Mouse (Mus musculus): ENCODE measurements around the gene Rnf135.
"Not testable (repeated sequence)": the region's sequence is repeated elsewhere in the genome, so short reads cannot be mapped to it uniquely, and the experiment has no call there.

Rnf135 gene

DNA sequence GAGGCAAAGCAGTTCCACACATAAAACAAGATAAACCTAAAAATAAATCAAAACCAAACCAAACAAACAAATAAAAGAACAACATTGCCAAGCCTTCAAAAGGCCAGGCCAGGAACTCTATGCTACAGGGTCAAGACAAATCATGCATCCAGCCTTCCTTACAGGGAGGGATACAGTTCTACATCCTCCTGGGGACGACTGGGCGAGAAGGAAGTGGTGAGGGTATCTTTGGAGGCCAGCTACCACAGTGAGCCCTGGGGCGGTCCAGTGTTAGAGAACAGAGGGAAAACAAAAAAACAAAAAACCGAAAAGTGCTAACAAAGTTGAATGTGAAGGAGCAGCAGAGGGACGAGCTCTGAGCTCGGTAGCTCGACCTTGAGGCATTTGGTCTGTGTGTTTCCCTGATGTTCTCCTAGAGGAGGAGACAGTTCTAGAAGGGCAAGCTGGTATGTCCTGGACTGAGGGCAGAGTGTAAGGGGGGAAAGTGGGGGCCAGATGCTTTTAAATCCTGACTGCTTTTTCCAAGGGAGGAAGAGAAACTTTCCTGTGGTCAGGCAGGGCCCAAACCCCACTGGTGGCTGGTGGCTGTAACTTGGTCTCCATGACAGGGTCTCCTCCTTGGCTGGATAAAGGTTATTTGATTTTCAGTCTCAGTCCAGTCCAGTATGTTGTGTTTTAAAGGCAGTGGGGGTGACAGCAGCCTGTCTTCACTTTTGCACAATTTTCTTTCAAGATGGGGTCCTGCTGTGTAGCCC, 20.1 kb upstream of the Rnf135 start:
- no peak for DNase-seq (ENCODE audit: low spot score)

DNA sequence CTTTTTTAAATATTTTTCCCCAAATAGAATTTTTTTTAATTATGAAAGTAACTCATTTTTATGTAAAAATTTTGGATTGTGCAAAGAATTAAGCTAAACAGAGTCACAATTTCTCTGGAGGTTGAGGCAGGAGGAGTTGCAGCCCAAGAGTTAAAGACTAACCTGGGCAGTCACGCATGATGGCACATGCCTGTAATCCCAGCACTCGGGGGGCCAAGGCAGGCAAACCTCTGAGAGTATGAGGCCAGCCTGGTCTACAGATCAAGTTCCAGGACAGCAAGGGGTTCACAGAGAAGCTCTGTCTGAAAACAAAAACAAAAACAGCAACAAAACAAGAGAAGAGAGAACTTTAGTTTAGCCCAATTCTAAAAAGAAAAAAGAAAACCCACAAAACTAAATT, 19.4 kb upstream of the Rnf135 start:
- DNase-seq (ENCODE audit: low spot score) = no peak

DNA sequence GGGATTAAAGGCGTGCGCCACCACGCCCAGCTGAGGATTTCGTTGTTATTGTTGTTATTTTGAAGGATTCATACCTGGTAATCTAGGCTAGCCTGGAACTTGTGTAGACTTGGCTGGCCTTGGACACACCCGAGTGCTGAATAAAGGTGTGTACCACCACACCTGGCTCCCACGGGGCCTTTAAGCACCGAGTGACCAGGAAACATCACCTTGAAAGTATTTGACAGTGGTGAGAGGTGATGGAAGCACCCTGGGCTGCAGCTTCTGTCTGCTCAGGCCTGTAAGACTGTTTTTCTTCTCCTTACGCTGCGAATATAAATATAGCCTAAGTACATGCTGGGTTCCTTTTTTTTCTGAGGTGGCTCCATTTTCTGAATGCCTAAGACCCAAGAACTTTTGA, 15.5 kb upstream of the Rnf135 start:
- DNase-seq (ENCODE audit: low spot score) = no peak

DNA sequence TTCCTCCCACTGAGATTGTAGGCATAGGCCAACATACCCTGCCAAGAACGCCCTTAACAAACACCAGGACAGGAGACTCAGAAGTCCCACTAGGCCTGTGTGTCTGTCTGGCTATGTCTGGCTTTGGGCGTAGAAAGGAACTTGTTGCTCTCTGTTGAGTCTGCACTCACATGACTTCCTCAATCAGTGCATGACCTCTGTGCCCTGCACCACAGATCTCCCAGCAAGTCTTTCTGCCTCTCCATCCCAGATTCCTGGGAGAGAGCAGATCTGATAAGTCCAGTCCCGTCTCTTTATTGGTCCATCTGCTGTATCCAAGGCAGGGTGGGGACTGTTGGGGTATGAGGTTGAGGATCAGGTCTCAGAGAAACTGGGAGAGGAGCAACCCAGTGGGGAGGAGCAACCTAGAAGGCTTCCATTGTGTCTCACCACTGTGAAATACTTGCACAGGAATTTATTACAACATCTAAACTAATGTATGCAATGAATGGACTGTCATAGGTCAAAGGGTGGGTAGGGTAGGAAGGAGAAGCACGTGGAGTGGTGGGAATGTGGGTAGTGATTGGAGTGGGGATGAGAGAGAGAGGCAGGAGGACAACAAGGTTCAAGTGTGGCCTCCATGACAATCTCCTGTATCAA, 14.9 kb upstream of the Rnf135 start:
- DNase-seq (ENCODE audit: low spot score) = no peak

DNA sequence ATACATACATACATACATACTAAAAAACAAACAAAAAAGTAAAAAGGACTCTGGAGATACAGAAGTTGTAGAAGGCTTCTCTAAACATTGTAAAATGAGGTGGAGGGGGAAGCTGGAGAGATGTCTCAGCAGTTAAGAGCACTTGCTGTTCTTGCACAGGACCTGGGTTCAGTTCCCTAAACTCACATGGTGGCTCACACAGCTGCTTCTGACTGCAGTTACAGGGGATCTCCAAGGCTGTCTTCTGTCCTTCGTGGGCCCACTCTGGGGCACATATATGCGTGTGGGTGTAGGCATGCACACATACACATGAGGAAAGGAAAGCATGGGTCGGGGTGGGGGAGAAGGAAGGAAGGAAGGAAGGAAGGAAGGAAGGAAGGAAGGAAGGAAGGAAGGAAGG, 14.0 kb upstream of the Rnf135 start:
- DNase-seq (ENCODE audit: low spot score) = no peak

DNA sequence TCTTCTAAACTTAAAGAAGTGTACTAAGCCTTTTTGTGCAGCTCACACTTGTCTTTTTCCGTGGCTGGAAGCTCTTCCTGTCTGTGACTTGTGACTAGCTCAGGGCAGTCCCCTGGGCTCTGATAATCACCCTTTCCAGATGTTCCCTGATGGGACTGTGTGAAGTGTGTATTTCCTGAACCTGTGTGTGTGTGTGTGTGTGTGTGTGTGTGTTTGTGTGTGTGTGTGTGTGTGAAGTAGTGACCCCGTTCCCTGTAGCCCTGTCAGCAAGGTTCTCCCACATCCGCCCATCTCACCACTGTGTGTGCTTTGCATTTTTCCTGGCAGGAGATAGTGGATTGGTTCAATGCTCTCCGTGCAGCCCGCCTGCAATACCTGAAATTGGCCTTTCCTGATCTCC, 13.3 kb upstream of the Rnf135 start:
- DNase-seq (ENCODE audit: low spot score) = no peak

DNA sequence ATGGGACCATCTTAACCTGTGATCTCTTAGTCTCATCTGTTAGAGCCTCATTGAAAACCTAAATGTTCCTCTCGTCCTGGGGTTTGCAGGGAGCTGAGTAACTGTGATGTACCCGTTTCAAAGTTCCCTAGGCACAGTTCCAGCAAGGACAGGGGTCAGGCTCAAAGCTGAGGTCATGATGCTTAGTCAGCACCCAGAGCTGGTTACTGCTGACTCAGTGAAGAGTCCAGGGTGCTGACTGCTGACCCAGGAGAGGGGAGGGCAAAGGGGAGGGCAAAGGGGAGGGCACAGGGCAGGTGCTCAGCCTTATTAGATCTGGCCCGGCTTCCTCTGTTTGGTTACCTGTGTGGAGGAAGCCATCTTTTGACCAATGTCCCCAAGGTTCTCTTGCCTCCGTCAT, 11.8 kb upstream of the Rnf135 start:
- no peak for DNase-seq (ENCODE audit: low spot score)

DNA sequence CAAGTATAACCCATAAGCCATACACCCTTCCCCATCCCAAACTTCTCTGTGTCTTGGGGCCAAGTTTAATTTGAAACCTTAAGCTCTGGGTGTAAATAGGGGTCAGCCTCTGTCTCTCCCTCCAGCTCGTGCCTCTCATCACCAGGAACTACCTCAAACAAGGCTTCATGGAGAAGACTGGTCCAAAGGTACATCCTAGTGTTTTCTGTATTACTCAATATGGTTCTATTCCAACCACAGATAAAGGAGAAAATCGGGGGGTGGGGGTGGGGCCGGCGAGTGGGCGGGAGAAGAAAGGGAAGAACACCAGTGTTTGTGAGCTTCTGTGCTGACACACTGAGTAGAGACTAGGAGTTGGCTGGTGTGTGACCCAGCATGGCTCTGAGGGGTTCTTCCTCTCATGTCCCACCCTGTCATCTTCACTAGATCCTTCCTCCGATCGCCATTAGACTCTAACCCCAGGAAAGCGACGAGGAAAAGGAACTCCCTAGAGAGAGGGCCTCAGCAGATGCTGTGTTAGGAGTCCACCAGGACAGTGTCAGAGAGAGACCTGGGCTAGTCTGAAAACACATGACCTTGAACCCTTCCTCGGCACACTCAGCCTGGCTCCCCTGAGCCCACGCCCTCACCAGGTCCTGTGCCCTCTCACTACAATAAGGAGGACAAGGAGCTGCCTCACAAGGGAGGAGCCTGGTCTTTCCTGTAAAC, 9.5 kb upstream of the Rnf135 start:
- no peak for DNase-seq (ENCODE audit: low spot score)

DNA sequence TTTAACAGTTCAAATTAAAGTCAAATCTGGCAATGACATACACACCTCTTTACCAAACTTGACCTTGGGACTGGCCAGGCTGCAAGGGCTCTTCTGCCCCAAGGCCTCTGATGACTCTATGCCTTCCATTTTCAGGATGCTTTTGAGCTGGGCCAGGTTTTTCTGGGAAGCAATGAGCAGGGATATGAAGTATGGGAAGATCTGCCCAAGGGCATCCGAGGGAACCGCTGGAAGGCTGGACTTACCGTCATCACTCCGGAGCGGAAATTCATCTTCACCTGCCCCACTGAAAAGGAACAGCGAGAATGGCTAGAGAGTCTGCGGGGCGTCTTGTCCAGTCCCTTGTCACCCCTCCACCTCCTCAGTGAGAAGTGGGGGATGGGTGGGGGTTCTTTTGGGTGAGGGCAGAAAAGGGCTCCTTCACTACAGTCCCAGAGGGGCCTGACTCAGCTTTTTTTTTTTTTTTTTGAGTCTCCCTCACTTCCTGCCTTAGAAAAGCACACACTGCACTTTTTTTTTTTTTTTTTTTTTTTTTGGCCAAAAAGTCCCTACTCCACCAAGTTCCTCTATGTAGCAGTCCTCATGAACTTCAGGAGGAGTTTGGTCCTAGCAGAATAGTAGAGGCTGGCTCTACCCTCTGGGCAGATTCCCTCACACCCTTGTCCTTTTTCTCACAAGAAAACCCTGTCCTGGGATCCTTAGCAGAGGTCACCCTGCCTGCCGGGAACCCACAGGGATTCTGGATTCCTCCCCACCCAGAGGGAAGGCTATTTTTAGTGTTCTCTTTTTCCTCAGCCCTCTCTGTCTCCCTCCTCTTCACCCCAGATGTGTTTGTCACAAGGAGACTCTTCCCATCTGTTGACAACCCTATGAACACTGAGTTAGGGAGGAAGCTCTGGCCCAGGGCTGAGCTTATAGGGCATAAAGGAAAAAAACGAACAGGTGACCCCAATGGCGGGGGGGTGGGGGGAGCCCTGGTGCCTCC, 6.4 kb upstream of the Rnf135 start:
- DNase-seq (ENCODE audit: low spot score) = no peak

DNA sequence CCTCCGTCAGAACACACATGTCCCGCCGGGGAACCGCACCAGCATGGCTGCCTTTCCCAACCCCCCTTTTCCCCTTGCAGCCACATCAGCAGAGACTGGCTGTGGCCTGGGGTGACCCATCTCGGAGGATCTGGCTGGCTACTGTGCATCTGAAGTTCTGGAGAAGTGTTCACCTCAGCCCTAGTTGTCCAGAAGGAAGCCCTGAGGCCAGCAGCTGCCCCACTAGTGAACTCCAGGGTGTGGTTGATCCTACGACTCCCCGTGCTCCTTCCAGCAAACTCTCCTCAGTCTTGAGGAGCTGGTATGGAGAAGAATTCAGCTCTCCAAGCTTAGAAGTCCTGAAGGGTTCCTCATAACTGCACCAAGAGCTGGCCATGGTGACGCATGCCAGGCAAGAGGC, 5.3 kb upstream of the Rnf135 start:
- DNase-seq (ENCODE audit: low spot score) = no peak

DNA sequence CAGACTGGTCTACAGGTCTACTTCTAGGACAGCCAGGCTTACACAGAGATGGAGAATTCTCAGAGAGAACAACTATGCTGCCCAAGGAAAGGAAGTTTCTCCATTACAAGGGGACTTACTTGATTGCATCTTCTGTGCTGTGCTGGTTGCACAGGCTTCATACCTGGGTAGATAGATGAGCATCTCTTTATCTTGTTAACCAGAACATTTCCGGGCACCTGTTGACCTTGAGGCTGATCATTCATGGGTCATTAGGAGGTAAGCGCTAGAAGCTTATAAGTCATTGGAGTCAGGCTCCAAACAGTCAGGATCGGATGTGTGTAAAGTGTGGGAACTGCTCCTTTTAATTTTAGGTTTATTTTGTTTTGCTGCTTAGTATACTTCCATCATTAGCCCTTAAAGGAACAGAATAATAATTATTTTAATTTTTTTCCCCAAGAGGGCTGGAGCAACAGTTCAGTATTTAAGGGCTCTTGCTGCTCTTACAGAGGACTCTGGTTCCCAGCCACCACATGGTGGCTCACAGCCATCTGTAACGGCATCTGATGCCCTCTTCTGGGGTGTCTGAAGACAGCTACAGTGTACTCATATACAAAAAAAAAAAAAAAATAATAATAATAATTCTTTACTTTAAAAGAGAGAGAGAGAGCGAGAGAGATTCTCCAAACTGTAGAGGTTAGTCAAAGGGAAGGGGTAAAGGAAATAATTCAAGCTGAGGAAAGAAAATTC, 2.5 kb upstream of the Rnf135 start:
- DNase-seq (ENCODE audit: low spot score) = no peak

DNA sequence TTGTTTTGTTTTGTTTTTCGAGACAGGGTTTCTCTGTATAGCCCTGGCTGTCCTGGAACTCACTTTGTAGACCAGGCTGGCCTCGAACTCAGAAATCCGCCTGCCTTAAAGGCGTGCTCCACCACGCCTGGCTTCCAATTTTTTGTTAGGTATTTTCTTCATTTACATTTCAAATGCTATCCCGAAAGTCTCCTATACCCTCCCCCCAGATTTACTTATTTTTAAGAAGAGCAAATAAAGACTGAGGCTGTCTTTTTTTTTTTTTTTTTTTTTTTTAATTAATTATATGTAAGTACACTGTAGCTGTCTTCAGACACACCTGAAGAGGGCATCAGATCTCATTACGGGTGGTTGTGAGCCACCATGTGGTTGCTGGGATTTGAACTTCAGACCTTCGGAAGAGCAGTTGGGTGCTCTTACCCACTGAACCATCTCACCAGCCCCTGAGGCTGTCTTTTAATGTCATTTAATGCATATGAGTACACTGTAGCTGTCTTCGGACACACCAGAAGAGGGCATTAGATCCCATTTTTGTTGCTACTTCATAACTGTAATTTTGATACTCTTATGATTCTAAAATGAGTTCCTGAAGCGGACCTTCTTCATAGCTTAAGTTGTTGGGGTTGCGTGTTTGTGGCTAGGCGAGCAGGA, 472 bp upstream of the Rnf135 start:
- not testable (repeated sequence) for DNase-seq (ENCODE audit: low spot score)

DNA sequence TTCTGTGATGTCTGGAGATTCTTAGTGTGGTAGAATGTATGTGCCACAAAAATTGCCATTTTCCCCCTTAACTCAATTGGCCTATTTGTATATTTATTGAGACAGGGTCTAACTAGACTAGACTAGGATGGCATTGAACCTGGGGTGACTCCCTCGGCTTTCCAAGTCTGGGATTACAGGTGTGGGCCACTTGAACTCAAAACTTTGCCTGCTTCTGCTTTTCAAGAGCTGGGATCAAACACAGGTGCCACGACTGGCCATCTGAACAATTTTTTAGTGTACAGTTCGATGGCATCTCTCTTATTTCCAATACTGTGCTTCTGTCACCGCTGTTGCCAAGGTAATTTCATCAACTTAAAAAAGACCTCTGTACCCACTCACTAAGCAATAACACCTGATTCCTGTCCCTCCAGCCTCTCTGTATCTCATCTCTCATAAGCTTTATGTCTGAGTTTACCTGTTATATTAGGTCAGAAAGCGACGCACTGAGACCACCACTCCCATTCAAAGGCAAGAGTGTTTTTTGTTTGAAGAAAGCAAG, 950 bp downstream of the Rnf135 start:
- no peak for DNase-seq (ENCODE audit: low spot score)

DNA sequence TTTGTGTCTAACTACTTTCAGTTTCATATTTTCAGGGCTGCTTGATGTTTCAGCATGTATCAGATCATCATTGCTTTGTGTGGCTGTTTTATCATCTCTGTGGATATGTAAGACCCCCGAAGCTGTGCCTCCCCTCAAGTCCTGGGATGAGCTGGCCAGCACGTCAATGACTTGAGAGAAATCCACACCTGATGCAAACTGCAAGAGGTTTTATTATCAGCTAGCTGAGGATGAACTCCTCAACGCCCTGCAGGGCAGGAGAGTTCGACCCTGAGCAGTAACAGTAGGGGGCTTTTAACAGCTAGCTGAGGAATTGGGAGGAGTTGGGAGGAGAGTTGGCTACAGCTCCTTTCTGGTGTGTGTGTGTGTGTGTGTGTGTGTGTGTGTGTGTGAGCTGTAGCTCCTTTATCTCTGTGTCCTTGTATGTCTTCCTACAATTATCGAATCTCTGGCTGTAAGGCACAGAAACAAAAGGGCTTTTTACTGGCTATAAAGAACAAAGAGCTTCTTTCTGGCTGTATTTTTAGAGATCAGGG, 1.9 kb downstream of the Rnf135 start:
- not testable (repeated sequence) for DNase-seq (ENCODE audit: low spot score)

DNA sequence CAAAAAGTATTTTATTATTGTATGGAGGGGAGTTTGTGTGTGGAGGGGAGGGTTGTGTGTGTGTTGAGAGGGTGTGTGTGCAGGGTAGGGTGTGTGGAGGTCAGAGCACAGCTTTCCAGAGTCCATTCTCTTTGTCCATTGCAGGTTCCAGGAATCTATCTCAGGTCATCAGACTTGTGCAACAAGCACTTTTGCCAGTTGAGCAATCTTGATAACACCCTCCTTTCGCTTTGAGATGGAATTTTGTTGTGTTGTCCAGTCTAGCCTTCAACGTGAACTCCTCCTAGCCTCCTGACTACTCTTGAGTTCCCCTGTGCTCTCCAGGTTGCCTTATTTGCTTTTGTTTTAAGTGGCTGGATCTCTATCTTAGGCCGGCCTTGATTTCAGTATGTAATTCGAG, 6.6 kb downstream of the Rnf135 start:
- no peak for DNase-seq (ENCODE audit: low spot score)

DNA sequence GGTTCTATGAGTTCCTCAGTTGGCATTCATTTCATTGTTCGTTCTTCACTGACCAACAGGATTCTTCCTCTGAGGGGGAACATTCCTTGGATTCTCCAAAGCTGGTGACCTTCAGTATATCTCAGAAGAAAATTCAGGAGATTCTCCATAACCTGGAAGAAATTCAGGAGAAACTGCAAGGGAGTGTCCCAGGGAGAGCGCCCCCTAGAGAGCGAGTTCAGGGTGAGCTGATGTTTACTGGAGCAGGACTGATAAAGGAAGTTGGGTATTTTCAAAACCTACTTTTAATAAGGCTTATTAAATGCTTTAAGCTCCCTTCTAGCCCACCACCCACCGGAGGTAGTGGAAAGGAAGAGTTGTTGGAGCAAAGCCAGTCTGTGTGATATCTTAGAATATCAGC, 10.2 kb downstream of the Rnf135 start:
- DNase-seq (ENCODE audit: low spot score) = no peak

DNA sequence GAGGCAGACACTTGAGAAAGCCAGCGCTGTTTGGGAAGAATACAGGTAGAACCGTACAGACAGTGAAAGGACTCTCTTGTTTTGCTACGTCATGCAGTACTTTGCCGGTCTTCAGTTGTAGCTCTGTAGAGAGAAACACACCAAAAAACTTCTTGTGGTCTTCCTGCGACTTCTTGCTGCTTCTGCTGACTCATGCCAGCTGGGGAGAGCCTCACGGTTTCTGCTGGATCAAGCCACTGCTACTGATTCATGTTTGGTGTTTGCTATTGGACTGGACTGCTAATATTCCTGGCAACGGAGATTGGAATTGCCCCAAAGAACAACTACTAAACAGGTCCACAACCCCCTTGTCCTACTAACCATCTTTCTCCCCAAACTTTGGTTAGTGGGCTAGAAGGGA, 12.7 kb downstream of the Rnf135 start:
- no peak for DNase-seq (ENCODE audit: low spot score)

DNA sequence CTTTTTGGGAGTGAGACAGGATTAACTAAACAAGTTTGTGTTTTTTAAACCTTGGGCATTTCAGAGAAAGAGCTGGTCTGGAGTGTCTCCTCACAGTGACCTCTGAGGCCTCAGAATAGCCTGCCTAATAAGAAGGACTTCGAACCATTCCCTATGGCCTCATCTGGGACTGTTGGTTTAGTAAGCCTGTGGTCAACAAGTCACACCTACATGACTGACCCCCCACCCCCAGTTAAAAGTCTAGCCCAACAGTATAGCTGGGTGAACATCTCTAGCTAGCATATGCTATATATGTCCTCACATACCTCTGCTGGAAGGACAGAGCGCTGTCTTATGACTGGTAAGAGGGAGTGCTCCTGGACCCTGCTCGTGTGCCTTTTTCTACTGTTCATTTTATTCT, 15.7 kb downstream of the Rnf135 start:
- DNase-seq (ENCODE audit: low spot score) = no peak

DNA sequence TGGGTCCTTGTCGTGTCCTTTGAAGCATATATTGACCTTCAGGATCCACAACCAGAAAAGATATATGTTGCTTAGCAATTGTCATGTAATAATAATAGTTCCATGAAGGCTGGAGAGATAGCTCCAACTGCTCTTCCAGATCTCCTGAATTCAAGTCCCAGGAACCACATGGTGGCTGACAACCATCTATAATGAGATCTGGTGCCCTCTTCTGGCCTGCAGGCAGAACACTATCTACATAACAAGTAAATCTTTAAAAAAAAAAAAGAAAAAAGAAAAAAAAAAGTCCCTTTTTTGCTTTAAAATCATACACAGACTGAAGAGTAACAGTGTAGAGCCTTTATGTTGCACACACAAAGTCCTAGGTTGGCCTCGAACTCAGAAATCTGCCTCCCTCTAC, 16.1 kb downstream of the Rnf135 start:
- no peak for DNase-seq (ENCODE audit: low spot score)

DNA sequence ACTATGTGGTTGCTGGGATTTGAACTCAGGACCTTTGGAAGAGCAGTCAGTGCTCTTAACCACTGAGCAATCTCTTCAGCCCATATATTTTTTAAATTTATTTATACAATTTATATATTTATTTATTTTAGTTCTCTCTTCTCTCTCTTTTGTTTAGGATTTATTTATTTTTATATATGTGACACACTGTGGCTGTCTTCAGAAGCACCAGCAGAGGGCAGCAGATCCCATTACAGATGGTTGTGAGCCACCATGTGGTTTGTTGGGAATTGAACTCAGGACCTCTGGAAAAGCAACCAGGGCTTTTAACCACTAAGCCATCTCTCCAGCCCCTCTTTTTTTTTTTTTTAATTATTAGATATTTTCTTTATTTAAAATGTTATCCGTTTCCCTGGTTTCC, 16.7 kb downstream of the Rnf135 start:
- no peak for DNase-seq (ENCODE audit: low spot score)

All from ovary, postnatal 14 days (tissue).